Mouse (Mus musculus) hindlimb bud, embryonic 11.5 days (tissue): ENCODE measurements around the gene Mtus2.

Experiments
- DNase-seq: peaks from one replicate; pipeline ENCODE4 v3.0.0-alpha.2; 2012; ENCODE audit warnings: low read depth, low spot score; ENCODE audit errors: extremely low spot score

Mtus2 gene

GRCm38 (mm10) chr5:148027985-148028384 lies 70.9 kb downstream of the Mtus2 start:
- DNase-seq = no peak

- DNase-seq = no peak
Measured at GRCm38 (mm10) chr5:148041661-148042060, 84.5 kb downstream of the Mtus2 start.

- no peak for DNase-seq
Measured at GRCm38 (mm10) chr5:148048200-148048599, 91.1 kb downstream of the Mtus2 start.

- no peak for DNase-seq
Measured at GRCm38 (mm10) chr5:148049304-148049703, 92.2 kb downstream of the Mtus2 start.

- DNase-seq = no peak
Measured at GRCm38 (mm10) chr5:148052846-148053608, 95.9 kb downstream of the Mtus2 start.

- no peak for DNase-seq
Measured at GRCm38 (mm10) chr5:148053609-148053990, 96.5 kb downstream of the Mtus2 start.

- DNase-seq = no peak
Measured at GRCm38 (mm10) chr5:148056831-148057230, 99.7 kb downstream of the Mtus2 start.

- no peak for DNase-seq
Measured at GRCm38 (mm10) chr5:148057433-148057832, 100.3 kb downstream of the Mtus2 start.

GRCm38 (mm10) chr5:148059339-148059738 lies 102.2 kb downstream of the Mtus2 start:
- no peak for DNase-seq

- DNase-seq = no peak
Measured at GRCm38 (mm10) chr5:148061869-148062268, 104.7 kb downstream of the Mtus2 start.

- DNase-seq = no peak
Measured at GRCm38 (mm10) chr5:148063745-148064144, 106.6 kb downstream of the Mtus2 start.

- DNase-seq = no peak
Measured at GRCm38 (mm10) chr5:148065251-148065650, 108.1 kb downstream of the Mtus2 start.

- peak; percentile 41 for DNase-seq
Measured at GRCm38 (mm10) chr5:148069909-148070308, 112.8 kb downstream of the Mtus2 start.

- DNase-seq = peak; percentile 44
Measured at GRCm38 (mm10) chr5:148071800-148072199, 114.7 kb downstream of the Mtus2 start.

GRCm38 (mm10) chr5:148073461-148073860 lies 116.3 kb downstream of the Mtus2 start:
- no peak for DNase-seq

- no peak for DNase-seq
Measured at GRCm38 (mm10) chr5:148079732-148080131, 122.6 kb downstream of the Mtus2 start.

GRCm38 (mm10) chr5:148083541-148083940 lies 126.4 kb downstream of the Mtus2 start:
- DNase-seq = no peak

- no peak for DNase-seq
Measured at GRCm38 (mm10) chr5:148084766-148085165, 127.6 kb downstream of the Mtus2 start.

GRCm38 (mm10) chr5:148087796-148088195 lies 130.7 kb downstream of the Mtus2 start:
- DNase-seq = no peak

GRCm38 (mm10) chr5:148090191-148090821 lies 133.2 kb downstream of the Mtus2 start:
- no peak for DNase-seq

- DNase-seq = no peak
Measured at GRCm38 (mm10) chr5:148094640-148095039, 137.5 kb downstream of the Mtus2 start.

GRCm38 (mm10) chr5:148099356-148099755 lies 142.2 kb downstream of the Mtus2 start:
- DNase-seq = no peak
